In the genomic region with DNA sequence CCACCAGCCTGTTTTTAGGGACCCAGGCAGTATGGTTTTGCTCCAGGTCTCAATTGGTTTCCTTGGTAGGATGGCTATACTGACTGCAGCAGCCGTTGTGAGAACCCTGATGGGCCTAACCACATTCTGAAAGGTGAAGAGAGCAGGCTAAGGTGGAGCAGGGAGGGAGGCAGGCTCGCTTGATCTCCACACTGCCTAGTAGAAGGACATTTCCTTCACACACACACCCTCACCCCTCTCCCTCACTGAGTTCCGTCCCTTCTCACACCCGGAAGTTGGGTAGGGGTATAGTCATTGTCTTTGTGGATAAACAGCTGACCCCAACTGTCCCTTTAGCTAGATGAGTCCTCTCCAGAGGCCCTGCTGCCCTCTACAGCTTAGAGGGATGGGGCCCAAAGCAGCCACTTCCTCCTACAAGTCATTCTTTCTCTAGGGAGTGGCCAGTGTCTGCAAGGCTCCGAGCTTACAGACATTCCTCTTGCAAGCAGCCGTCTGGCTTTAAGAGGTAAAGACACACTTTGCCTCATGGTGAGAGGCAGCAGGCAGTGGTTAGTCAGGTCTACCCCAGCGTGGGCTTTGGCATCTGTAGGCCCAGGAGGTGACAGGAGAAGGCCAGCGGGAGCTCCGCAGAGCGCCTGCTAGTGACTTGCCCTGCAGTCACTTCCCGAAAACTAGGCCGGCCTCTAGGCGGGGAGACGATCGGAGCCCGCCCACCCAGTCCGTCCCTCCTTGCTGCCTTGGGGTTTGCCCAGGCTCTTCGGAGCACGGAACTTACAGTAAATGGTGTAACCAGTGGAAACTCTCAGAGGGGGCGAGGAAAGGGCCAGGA, we compare ENCODE assay signal across 8 mouse cellular contexts. TPM values are rescaled to one million over a fixed set of nuclear protein-coding genes. Genes with fewer than 3 reads are reported as not detected.
DNase-seq lines count a peak whose midpoint lies in the region; ATAC-seq and TF ChIP-seq lines count a peak whose summit lies in the region.

No protein-coding gene starts in this region.

- peak overlapping the region; percentile 54 for H3K9ac ChIP-seq in forebrain, embryonic 12.5 days
- H3K9ac ChIP-seq in liver, embryonic 15.5 days = peak overlapping the region; percentile 49
- peak overlapping the region; percentile 72 for H3K9ac ChIP-seq in stomach, postnatal 0 days (ENCODE audit: low read length)

- TF ChIP-seq POLR2A in bone marrow, adult 2 months (IDR thresholded peaks at IDR 0.05; ENCODE audit: borderline replicate concordance, control insufficient read depth, low read depth, low read length) = peak; percentile 96; the same call in 1 of the 2 replicates

- H3K4me1 ChIP-seq in bone marrow, adult 2 months (ENCODE audit: control insufficient read depth, insufficient read depth, low read length) = peaks cover 2% of the 10 kb centered on the region; the same call in 1 of the 2 replicates
- H3K4me1 ChIP-seq in forebrain, embryonic 12.5 days = peaks cover 9% of the 10 kb centered on the region
- peaks cover 23% of the 10 kb centered on the region for H3K4me1 ChIP-seq in liver, embryonic 15.5 days (replicated peaks)
- peaks cover 8% of the 10 kb centered on the region; the same call in 1 of the 2 replicates for H3K4me1 ChIP-seq in stomach, postnatal 0 days (replicated peaks; ENCODE audit: control insufficient read depth, insufficient read depth)

- peak overlapping the region; percentile 84 for H3K27ac ChIP-seq in bone marrow, adult 2 months (ENCODE audit: control insufficient read depth, insufficient read depth, low read depth, low read length, poor library complexity)
- no peak overlapping the region for H3K27ac ChIP-seq in forebrain, embryonic 12.5 days
- H3K27ac ChIP-seq in liver, embryonic 15.5 days (replicated peaks) = peak overlapping the region; percentile 75
- H3K27ac ChIP-seq in stomach, postnatal 0 days (replicated peaks) = peak overlapping the region; percentile 90

- 0 out of 2 replicates have a peak, but pooled peaks have one; percentile 1 for TF ChIP-seq CTCF in bone marrow, adult 2 months (IDR thresholded peaks at IDR 0.05; ENCODE audit: control insufficient read depth, insufficient read depth, low read length)
- TF ChIP-seq CTCF in stomach, postnatal 0 days (IDR thresholded peaks at IDR 0.05; ENCODE audit: low read depth) = peak; percentile 47; the same call in 1 of the 2 replicates

- ATAC-seq in forebrain, embryonic 12.5 days (ENCODE audit: low FRiP score) = no peak
- ATAC-seq in liver, embryonic 15.5 days (ENCODE audit: insufficient read depth) = peak; percentile 84
- ATAC-seq in stomach, postnatal 0 days (ENCODE audit: low FRiP score, low TSS enrichment) = peak; percentile 93

- no peaks in the 10 kb centered on the region for H3K9me3 ChIP-seq in forebrain, embryonic 12.5 days
- H3K9me3 ChIP-seq in liver, embryonic 15.5 days (replicated peaks) = no peaks in the 10 kb centered on the region
- H3K9me3 ChIP-seq in stomach, postnatal 0 days (ENCODE audit: control insufficient read depth, low read length) = no peaks in the 10 kb centered on the region

- no peaks in the 10 kb centered on the region for H3K36me3 ChIP-seq in forebrain, embryonic 12.5 days (replicated peaks)
- no peaks in the 10 kb centered on the region for H3K36me3 ChIP-seq in liver, embryonic 15.5 days (replicated peaks)
- H3K36me3 ChIP-seq in stomach, postnatal 0 days (ENCODE audit: control insufficient read depth, insufficient read depth, low read length) = no peaks in the 10 kb centered on the region

- TF ChIP-seq EP300 in stomach, postnatal 0 days (optimal IDR thresholded peaks at IDR 0.05) = no peak

- 2% methylated on average over 20 of the region's 20 CpGs for WGBS in bone marrow, adult 2 months
- WGBS in forebrain, embryonic 12.5 days = 12% methylated on average over 20 of the region's 20 CpGs
- WGBS in liver, embryonic 15.5 days (ENCODE audit: insufficient replicate concordance) = 4% methylated on average over 20 of the region's 20 CpGs
- WGBS in stomach, postnatal 0 days = 6% methylated on average over 20 of the region's 20 CpGs

- H3K4me3 ChIP-seq in bone marrow, adult 2 months (replicated peaks; ENCODE audit: control insufficient read depth, low read depth, low read length) = peak overlapping the region; percentile 65
- peak overlapping the region; percentile 27 for H3K4me3 ChIP-seq in forebrain, embryonic 12.5 days (replicated peaks)
- H3K4me3 ChIP-seq in liver, embryonic 15.5 days (replicated peaks) = peak overlapping the region; percentile 50
- H3K4me3 ChIP-seq in stomach, postnatal 0 days (ENCODE audit: low read depth, low read length) = peak overlapping the region; percentile 40

- peak; percentile 90 for DNase-seq in CD4-positive helper T cell, adult 2 months (ENCODE audit: low read depth, low spot score)
- peak; percentile 89 to 90 for DNase-seq in heart, postnatal 10 days
- DNase-seq in kidney, postnatal 4 days = peak; percentile 83 to 90
- DNase-seq in neural tube, embryonic 10.5 days (ENCODE audit: extremely low spot score, low spot score) = peak; percentile 71
- DNase-seq in stomach, postnatal 0 days (ENCODE audit: low spot score) = peak; percentile 86

- peak overlapping the region; percentile 56 for H3K4me2 ChIP-seq in forebrain, embryonic 12.5 days
- peak overlapping the region; percentile 79 for H3K4me2 ChIP-seq in liver, embryonic 15.5 days
- peak overlapping the region; percentile 79 for H3K4me2 ChIP-seq in stomach, postnatal 0 days (replicated peaks; ENCODE audit: low read depth)

- intact Hi-C loops in heart, postnatal 10 days (cut with DNase I) = no loop called here

- peaks cover 46% of the 10 kb centered on the region for H3K27me3 ChIP-seq in forebrain, embryonic 12.5 days
- H3K27me3 ChIP-seq in liver, embryonic 15.5 days = 0 out of 2 replicates have a peak, but pooled peaks cover 7% of the 10 kb centered on the region
- no peaks in the 10 kb centered on the region for H3K27me3 ChIP-seq in stomach, postnatal 0 days (ENCODE audit: control insufficient read depth, insufficient read depth, low read length)

RNA-seq across cellular contexts. Expression of a gene that starts 18.7 kb away (rescaled TPM):
- 4.1 and 11.7 TPM in 2 replicates for polyA plus RNA-seq in bone marrow, adult 2 months (2011; ENCODE audit: insufficient read depth, insufficient read length, low replicate concordance, missing spikeins)
- 0.56 and 1.5 TPM in 2 replicates for polyA plus RNA-seq in forebrain, embryonic 12.5 days (2016; fragmentation: Nextera tagmentation; extraction: Ambion mirVana)
- 1 to 10 TPM in 1 of 2 experiments, under 1 TPM in 1; 0.93 to 1.1 TPM for total RNA-seq in heart, postnatal 10 days (2021)
- 4.4 and 4.6 TPM in 2 replicates for polyA plus RNA-seq in liver, embryonic 15.5 days (2015; fragmentation: Nextera tagmentation; extraction: Ambion mirVana)
- polyA plus RNA-seq in stomach, postnatal 0 days (2015; fragmentation: Nextera tagmentation; extraction: Ambion mirVana) = 3.1 and 3.3 TPM in 2 replicates

RNA-seq across cellular contexts. Expression of a gene that starts 41.1 kb away (rescaled TPM):
- polyA plus RNA-seq in bone marrow, adult 2 months (2011; ENCODE audit: insufficient read depth, insufficient read length, low replicate concordance, missing spikeins) = 0.42 TPM in 1 of 2 replicates, not detected in the other
- 1.4 and 1.5 TPM in 2 replicates for polyA plus RNA-seq in forebrain, embryonic 12.5 days (2016; fragmentation: Nextera tagmentation; extraction: Ambion mirVana)
- 1 to 10 TPM; 3.3 to 3.8 TPM for total RNA-seq in heart, postnatal 10 days (2021)
- 7.2 and 7.8 TPM in 2 replicates for polyA plus RNA-seq in liver, embryonic 15.5 days (2015; fragmentation: Nextera tagmentation; extraction: Ambion mirVana)
- 4.1 and 4.8 TPM in 2 replicates for polyA plus RNA-seq in stomach, postnatal 0 days (2015; fragmentation: Nextera tagmentation; extraction: Ambion mirVana)
